Mouse (Mus musculus): Measurements from ENCODE around the gene Nedd9.

Gene Nedd9

DNA sequence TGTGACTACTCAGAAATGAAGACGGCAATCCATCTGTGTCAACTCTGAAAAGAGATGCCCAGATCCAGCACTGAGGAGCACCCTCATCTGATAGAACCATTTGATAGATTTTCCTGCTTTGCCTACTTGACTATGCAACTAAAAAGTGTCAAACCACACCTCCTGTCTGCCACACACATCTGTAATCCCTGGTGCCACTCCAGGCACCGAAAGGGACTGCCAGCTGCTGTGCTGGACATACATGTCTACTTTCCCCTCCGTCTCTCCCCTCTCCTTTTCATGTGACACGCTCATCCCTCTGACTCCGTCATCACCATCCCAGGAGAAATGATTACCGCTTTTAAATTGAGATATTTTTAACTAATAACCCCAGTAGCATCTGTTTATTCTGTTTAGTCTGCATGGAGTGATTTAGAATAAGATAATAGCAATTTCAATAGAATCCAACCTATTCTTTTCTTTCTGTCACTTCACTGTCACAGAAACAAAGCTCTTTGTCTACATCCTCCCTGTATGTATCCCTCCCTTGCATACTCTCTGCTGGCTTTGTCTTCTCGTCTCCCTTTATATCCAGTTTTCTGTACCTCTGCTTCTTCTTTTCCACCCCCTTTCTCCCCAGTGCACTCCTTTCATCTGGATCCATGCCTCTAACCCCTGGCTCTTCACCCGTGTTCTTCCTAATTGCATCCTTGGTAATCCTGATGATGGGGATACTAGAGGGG is 5.0 kb upstream of the Nedd9 start:
- no peak for DNase-seq (ENCODE audit: low read depth in 2 of 2, low spot score in 2 of 2)

DNA sequence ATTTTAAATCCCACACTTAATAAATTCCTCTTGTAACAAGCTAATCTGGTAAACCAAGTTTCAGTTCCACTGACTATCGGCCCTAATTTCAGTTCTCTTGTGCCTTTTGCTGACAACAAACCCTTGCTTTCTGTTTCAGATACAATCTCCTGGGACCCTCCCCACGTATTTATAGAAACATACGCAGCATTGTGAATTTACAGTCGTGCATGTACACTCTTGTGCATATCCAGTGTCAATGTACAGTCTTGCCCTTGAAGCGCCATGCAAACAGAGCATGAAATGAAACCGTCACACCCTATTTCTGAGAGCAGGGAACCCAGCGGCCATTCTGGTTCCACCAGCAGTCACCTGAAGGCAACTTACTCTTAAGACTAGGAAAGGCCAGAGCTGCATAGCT is 4.4 kb upstream of the Nedd9 start:
- DNase-seq (ENCODE audit: low read depth in 2 of 2, low spot score in 2 of 2) = no peak

DNA sequence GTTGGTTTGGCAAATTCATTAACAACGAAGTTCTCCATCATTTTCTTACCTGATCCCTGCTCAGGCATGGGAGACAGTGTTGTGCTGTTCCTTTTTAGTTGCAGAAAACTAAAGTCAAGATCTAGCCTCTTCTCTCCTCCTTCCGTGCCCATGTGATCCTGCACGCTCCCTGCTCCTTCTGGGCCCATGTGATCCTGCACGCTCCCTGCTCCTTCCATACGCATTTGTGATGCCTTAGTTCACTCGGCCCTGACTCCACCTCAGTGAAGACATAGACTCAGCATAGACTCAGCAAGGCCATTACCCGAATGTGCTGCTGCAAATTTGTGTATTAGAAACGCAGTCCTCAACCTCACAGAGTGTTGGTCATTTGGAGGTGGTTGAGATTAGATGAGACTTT is 3.1 kb upstream of the Nedd9 start:
- DNase-seq (ENCODE audit: low read depth in 2 of 2, low spot score in 2 of 2) = no peak

DNA sequence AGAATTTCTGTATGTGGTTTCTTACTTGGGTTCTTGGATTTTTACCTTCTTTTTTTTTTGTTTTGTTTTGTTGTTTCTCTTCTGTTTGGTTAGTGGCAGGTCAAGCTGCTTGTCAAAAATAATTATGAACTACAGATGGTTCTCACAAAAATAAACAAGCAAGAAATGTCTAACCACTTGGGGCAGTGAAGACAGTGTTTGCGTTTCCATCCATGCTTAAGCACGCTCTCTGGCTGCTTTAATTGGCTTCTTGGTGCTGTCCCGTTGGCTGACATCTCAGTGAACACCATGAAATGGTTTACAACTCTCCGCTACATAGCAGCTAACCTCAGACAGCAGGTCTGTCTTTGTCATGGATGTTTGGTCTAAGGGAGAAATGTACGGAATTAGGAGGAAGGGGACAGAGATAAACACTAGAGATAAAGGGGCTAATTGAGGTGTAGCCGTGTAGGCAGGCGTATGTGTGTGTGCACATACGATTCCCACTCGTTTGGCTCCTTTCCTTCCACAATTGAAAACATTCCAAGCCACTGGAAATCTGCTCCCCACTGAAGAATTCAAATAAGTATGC is 2.6 kb upstream of the Nedd9 start:
- no peak for DNase-seq (ENCODE audit: low read depth in 2 of 2, low spot score in 2 of 2)

DNA sequence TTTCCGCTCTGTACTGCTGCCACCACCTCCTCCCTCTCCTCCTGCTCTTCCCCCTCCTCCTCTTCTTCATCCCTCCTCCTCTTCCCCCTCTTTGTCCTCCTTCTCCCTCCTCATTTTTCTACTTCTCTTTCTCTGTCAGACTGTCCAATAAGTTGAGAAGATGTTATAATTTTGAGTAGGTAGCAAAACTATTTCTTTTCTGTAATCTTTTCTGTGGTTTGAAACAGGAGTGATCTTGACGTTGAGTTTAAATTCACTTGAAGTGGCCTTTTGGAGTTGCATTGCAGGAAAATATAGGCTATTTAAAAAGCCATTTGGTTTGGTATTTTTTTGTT is 214 bp upstream of the Nedd9 start:
- no peak for DNase-seq (ENCODE audit: low read depth in 2 of 2, low spot score in 2 of 2)

DNA sequence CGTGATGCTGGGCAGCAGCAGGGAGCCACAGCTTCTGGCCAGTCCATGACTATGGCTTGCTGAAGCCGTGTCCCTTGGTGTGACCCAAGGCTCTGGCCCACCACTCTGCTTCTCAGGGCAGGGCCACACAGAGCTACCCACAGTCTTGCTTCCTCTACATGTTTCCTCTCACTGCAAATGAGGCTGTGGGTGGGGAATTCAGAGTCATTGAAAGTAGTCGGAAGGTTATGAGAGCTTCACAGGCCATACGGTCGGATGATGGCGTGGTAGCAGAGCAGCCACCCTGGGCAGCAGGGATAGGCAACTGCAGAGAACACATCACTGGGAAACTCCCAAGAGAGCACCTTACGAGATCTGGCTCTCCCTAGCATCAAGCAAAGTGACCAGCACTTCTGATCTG is 3.2 kb downstream of the Nedd9 start:
- no peak for DNase-seq (ENCODE audit: low read depth in 2 of 2, low spot score in 2 of 2)

DNA sequence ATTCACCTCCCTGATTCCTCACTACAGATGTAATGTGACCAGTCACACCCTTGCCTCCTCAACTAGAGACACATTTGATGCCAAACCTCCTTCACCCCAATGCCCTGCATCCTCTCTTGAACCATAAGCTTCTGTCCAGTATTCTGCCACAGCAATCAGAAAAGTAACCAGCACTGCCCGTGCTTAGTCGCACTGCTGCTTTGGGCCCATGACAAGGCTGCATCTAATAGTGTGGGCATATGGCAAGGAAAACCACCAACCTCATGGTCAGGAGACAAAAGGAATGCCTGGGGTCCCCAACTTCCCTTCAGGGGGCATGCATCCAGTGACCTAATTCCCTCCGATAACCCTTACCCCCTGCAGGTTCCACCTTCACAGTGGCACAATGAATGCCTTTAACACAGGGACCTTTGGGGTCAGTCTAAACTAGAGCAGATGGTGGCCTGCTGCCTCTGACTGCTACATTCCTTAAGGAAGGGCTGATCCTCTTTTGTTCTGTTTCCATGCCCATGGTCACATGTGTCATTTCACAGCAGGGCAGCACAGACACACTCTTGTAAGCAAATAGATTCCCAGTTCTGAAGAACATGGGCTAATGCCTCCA is 4.7 kb downstream of the Nedd9 start:
- no peak for DNase-seq (ENCODE audit: low read depth in 2 of 2, low spot score in 2 of 2)

DNA sequence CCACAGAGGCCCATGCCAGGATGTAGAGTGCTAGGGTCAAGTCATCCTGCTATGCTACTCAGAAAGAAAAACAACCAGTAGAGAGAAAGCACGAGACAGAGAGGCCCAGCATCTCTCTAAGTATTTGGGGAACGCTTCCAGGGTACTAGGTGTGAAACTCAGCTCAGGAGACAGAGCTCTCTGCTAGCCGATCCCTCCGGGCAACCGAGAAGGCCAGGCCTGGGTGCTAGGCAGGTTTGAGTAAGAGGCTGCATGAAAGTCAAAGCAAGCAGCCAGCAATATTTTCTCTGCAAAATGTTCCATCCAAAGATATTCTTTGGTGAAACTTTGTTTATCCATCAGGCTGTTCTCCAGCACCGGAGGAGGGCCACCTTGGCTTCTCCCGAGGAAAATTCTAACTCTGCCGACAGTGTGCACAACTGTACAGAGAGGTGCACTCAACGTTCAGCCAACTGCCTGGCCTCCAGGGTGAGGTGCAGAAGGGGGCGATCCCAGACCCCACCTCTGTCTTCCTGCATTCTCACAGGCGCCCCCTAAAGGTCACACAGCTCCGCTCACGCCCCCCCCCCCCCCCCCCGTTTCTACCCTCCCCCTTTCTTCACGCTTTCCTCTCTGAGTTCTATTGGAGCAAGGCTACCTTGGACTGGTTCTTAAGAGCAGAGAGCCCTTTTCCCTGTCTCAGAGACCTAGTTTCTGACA is 7.3 kb downstream of the Nedd9 start:
- DNase-seq (ENCODE audit: low read depth in 2 of 2, low spot score in 2 of 2) = no peak

DNA sequence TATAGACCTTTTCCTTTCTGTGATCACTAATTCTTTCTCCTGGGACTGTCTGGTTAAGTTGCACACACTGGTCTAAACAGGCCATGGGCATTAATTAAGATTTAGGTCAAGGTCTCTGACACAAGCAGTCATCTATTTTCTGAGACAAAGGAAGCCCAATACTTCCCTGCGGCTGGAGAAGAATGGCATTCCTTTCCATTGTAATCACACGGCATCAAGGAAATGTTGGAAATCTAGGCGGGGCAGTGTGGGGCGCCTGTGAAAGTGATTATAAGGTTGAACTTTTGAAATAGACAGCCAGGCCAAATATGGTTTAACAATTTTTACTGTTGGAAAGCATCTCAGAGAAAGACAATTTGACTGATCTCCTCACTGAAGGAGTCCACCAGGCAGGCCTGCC is 10.9 kb downstream of the Nedd9 start:
- no peak for DNase-seq (ENCODE audit: low read depth in 2 of 2, low spot score in 2 of 2)

DNA sequence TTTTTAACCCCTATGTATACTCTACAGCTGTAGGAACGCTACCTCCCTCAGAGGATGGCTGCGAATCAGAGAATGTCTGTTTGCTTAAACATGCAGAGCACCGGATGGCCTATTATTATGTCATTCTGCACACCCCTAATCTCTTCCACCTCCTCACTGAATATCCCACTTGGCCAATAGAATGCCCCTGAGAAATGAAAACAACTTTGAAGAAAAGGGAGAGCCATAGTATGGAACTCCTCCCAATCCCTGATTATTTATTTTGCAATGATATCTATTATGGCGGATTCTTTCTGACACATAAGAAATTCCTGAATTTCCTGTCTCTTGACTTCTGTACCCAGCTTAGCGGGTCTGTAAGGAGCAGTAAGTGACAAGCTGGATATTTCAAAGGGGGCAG is 12.8 kb downstream of the Nedd9 start:
- DNase-seq (ENCODE audit: low read depth in 2 of 2, low spot score in 2 of 2) = no peak

DNA sequence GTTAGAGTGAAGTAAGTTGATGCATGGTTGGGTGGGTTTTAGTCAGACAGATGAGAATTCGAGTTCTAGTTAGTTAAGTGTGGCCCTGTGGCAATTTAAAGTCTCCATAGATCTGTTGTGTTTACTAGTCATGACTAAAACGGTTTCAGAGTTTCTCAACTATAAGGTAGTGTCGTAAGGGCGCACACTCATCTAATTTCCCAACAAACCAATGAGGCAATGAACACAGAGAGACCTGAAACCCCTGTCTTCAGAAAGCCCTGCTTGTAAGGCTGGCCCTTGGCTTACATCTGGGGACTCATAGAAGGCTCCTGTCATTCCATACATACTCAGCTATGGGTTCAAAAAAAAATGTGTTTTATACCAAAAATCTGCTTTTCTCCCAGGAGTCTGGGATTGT is 13.7 kb downstream of the Nedd9 start:
- DNase-seq (ENCODE audit: low read depth in 2 of 2, low spot score in 2 of 2) = no peak

DNA sequence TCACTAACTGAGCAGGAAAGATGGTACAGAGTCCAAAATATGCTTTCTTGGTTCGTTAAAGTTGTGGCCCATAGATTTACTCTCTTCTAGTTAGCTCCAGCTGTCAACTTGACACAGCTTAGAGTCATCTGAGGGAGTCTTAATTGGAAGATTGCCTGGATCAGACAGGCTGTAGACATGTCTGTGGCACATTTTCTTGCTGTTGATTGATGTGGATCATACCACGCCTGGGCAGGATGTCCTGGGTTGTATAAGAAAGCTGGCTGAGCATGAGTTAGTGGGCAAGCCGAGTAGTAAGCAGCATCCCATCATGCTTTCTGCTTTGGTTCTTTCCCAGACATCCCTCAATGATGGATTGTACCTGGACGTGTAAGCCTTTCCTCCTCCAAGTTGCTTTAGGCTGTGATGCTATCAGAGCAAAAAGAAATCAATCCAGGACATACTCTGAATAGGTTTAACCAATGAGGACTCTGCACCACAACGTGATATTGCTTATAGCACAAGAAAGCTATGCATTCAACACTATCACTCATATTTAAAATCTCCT is 14.2 kb downstream of the Nedd9 start:
- no peak for DNase-seq (ENCODE audit: low read depth in 2 of 2, low spot score in 2 of 2)

DNA sequence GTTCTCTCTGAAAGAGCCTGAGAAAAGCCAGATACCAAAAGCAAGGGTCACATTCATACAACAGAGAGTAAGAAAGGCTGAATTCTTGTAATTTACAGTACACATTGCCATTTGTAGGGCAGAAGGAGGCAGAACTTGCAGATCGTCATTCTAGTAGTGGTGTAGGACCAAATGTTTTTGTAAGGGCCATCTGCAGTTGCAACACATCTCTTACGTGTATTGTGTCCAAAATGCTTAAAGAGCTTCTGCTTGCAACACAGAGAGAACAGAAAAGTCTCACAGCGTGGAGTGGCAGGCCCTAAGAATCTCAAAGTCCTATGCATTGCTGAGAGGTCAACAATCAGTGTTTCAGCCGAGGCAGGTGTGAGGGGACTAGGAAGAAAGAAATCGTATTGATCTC is 18.9 kb downstream of the Nedd9 start:
- DNase-seq (ENCODE audit: low read depth in 2 of 2, low spot score in 2 of 2) = no peak

DNA sequence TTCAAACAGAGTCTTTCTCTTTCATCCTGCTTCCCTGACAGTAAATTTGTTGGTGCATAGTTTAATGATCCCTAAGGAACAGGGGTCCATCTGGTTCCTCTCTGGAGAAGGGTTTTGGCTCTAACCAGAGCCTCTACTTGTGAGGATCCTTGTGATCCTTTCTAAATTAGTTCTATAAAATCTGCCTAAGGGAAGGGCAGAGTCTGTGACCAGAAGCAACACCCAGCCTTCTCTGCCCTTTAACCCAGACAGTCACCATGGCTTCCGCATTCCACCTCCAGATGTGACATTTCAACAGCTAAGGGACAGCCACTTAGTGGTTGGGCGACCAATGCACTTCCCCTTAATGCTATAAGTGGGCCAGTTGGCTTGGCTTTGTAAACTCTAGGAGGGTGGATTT is 20.1 kb downstream of the Nedd9 start:
- DNase-seq (ENCODE audit: low read depth in 2 of 2, low spot score in 2 of 2) = no peak

DNA sequence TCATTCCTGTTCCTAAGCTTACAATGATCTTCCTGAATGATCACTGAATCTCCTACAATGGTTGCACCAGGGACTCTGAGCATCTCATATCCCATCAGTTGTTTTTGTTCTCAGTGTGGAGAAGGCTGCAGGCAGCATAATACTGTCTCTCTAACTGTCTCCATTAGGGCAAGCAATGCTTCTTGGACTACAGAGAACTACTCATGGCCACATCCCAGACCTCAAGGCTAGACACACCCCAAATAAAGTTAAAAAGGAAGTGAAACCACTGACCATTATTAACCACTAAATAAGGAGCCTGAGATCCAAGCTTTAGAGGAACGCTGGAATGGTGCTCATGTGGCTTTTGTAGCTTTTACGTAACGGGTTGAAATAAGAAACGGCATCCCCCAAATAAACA is 20.5 kb downstream of the Nedd9 start:
- DNase-seq (ENCODE audit: low read depth in 2 of 2, low spot score in 2 of 2) = no peak

DNA sequence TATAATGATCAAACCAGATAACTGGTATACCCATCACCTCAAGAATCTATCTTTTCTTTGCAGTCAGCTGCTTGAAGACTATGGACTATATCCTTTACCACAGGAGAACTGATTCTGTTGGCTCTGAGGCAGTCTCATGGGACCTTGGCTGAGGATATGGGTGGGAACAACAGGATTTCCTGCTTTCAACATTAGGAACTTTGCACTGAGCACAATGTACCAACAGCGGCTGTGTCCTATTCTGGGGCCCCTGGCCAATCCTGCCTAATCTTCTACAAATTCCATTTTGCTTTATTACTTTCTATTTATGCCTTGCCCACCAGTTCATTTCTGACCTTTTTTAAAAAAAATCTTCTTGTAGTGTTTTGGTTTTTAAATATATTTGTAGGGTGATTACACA is 21.0 kb downstream of the Nedd9 start:
- no peak for DNase-seq (ENCODE audit: low read depth in 2 of 2, low spot score in 2 of 2)

DNA sequence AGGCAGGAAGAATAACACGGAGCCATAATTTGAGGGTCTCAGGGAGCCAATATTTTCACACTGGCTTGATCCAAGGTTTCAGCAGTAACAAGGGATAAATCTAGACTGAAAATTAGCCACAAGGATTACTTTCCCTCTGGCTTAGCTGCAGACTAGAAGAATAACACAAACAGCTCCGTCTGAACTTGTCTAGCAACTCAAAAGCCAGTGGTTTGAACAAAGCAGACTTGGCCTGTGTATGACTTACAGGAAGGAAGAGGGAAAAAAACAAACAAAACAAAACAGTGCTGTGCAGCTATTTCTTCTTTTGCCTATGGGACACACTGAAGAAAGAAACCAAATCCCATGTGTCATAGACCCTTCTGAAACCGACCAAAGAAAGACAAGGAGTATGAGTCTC is 25.7 kb downstream of the Nedd9 start:
- DNase-seq (ENCODE audit: low read depth in 2 of 2, low spot score in 2 of 2) = no peak

DNA sequence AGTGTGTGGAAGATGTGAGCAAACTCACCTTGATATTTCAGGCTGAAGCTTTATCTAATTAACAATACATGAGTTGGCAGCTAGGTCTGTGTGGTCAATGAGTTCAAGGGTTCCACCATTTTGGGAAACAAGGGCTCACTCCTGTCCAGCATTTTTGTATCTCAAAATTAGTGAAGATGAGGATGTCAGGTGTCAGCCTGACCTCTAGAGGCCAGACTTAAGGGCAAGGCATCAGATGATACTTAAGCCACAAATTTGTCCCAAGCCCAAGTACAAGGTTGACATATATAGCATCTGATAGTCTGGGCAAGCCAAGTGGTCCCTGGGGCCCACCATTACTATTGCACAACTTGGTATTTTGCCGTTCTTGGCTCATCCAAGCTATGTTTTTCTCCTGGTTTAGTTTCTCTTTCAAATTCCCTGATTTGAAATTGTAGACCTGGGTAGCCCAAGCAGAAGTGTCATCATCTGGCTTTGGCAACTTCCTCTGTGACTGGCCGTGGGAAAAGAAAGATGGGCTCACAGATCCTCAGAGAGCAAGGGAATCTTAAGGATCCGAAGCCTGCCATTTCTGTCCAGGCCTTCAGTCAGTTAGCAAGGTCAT is 27.4 kb downstream of the Nedd9 start:
- no peak for DNase-seq (ENCODE audit: low read depth in 2 of 2, low spot score in 2 of 2)

DNA sequence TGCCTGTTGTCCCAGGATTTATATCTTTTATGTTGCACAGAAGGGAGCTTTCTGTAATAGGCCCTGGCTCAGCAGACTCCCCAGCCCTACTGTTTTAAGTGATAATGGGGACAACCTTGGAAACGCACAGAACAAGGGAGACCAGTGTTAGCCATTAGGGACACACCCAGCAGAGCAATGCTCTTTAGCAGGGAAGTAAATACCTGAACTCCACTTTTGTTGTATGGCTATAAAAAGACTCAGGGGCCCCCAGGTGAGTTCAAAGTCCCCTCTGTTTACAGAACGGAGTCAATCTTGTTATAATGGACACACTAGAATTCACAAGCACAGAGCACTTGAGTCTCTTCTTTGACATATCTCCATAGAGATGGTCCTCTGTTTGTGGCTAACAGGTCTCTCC is 28.5 kb downstream of the Nedd9 start:
- no peak for DNase-seq (ENCODE audit: low read depth in 2 of 2, low spot score in 2 of 2)

DNA sequence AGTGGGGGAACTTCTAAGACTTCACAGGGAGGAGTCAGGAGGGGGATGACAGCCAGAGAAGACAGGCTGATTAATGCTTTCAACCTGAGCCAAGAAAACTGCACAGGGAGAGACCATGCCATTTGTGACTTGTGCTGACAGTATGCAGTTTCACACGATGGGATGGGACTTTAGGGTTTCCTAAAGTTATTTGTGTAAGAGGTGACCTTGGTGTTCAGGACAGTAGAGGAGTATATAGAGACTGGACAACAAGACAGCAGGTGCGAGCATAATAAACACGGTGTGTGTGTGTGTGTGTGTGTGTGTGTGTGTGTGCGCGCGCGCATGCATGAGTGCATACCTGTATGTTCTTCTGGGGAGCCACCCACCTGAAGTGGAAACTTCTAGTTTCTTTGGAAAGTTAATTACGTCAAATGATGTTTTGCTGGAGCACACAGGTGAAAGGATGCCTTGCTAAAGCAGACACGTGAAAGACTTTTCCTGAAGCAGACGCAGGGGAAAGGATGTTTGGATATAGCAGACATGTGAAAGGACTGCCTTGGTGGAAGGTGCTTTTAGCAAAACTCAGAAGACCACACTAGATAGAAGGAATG is 29.3 kb downstream of the Nedd9 start:
- DNase-seq (ENCODE audit: low read depth in 2 of 2, low spot score in 2 of 2) = no peak

DNA sequence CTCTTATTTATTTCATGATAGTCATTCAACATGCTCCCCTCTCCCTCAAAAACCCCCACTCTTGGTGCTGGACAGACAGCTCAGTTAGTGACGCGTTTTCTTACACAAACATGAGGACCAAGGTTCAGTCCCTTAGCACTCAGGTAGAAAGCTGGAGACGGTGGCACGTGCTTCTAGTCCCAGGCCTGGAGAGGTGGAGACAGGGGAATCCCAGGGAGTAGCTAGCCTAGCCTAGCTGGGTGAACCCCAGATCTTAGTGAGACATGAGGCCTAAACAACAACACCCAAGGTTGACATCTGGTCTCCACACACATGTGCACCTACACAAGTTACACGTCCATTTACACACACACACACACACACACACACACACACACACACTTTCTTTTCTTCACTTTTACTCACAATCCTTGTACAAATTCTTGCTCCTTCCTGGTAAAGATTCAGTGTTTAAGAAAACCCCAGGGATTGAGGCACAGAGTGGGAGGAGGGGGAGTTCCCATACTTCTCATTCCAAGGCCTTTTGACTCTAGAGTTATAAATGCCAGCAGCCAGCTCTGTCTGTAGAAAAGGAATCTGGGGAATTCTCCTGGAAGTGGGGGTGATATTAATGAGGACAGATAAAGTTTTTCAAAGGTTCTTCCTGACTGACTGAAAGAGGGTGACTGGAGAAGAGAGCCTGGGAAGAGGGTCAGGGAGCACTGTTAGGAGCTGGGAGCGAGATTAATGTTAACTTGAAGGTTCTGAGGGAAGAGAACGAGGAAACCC is 29.9 kb downstream of the Nedd9 start:
- no peak for DNase-seq (ENCODE audit: low read depth in 2 of 2, low spot score in 2 of 2)
